Mouse (Mus musculus) kidney, embryonic 15.5 days (tissue): ENCODE measurements around the gene Pafah1b2. TPM values are rescaled to one million over a fixed set of nuclear protein-coding genes. Genes with fewer than 3 reads are reported as not detected.

ENCODE experiments used
- ATAC-seq: fragments of 200-750 bp; cut with Nextera tagmentation; replicated peaks from 2 replicates; pipeline ENCODE4 v1.8.0; 2017; ENCODE audit warnings: moderate TSS enrichment; ENCODE audit not compliant: low FRiP score
- H3K27ac ChIP-seq: fragments of 300-500 bp; sonication (generic); 2 replicates; pipeline ENCODE4 v1.5.1; 2015; ENCODE audit warnings: mild to moderate bottlenecking, inconsistent platforms
- H3K27me3 ChIP-seq: fragments of 300-500 bp; sonication (generic); 2 replicates; pipeline ENCODE4 v1.6.1; 2015; ENCODE audit warnings: inconsistent platforms
- H3K36me3 ChIP-seq: fragments of 300-500 bp; sonication (generic); 2 replicates; pipeline ENCODE4 v1.6.1; 2015; ENCODE audit warnings: inconsistent platforms
- H3K4me1 ChIP-seq: fragments of 300-500 bp; sonication (generic); 2 replicates; pipeline ENCODE4 v1.6.1; 2015; ENCODE audit warnings: inconsistent platforms
- H3K4me2 ChIP-seq: fragments of 300-500 bp; sonication (generic); 2 replicates; pipeline ENCODE4 v1.6.1; 2015; ENCODE audit warnings: moderate library complexity, mild to moderate bottlenecking, inconsistent platforms
- H3K4me3 ChIP-seq: fragments of 300-500 bp; sonication (generic); replicated peaks from 2 replicates; pipeline ENCODE4 v1.5.1; 2015; ENCODE audit warnings: mild to moderate bottlenecking, inconsistent platforms
- H3K9ac ChIP-seq: fragments of 300-500 bp; sonication (generic); 2 replicates; pipeline ENCODE4 v1.6.1; 2015; ENCODE audit warnings: mild to moderate bottlenecking, inconsistent platforms
- H3K9me3 ChIP-seq: fragments of 300-500 bp; sonication (generic); replicated peaks from 2 replicates; pipeline ENCODE4 v1.6.1; 2016; ENCODE audit warnings: inconsistent platforms
- WGBS: fragments of 180-500 bp; shearing (Covaris S2); methylation state at CpG from one replicate; pipeline ENCODE4 v1.1.7; 2015; ENCODE audit warnings: mixed read lengths; 5-methylcytosine and 5-hydroxymethylcytosine counted together
- polyA plus RNA-seq: library from polyadenylated mRNA; unstranded; fragments of >200 nt; fragmentation: Nextera tagmentation; extraction: Ambion mirVana; gene quantifications from 2 replicates; pipeline ENCODE4 v1.2.1, GENCODE M21; 2015

Gene Pafah1b2
- polyA plus RNA-seq, 1 experiment from 2014 or later: 162 TPM

GRCm38 (mm10) chr9:45944506-45945400 is 67.7 kb downstream of the Pafah1b2 start:
- Histone ChIP-seq H3K9me3 (no peaks in the 10 kb centered on the region), H3K27me3 (no peaks in the 10 kb centered on the region), H3K9ac (no peak overlapping the region), H3K4me3 (no peak overlapping the region), H3K4me1 (no peaks in the 10 kb centered on the region), H3K4me2 (no peak overlapping the region), H3K27ac (no peak overlapping the region), H3K36me3 (peaks cover 89% of the 10 kb centered on the region)
- ATAC-seq: no peak
- 78% methylated on average over 13 of the region's 13 CpGs for WGBS

- Histone ChIP-seq H3K27ac (no peak overlapping the region), H3K4me1 (no peaks in the 10 kb centered on the region), H3K4me3 (no peak overlapping the region), H3K9ac (no peak overlapping the region), H3K9me3 (no peaks in the 10 kb centered on the region), H3K4me2 (no peak overlapping the region), H3K27me3 (no peaks in the 10 kb centered on the region), H3K36me3 (peaks cover 86% of the 10 kb centered on the region)
- ATAC-seq: no peak
- 89% methylated on average over 8 of the region's 8 CpGs for WGBS
Observed at GRCm38 (mm10) chr9:45943628-45944505, 68.6 kb downstream of the Pafah1b2 start.

- Histone ChIP-seq H3K9me3 (no peaks in the 10 kb centered on the region), H3K4me3 (no peak overlapping the region), H3K36me3 (peaks cover 85% of the 10 kb centered on the region), H3K27ac (no peak overlapping the region), H3K27me3 (no peaks in the 10 kb centered on the region), H3K9ac (no peak overlapping the region), H3K4me2 (no peak overlapping the region), H3K4me1 (no peaks in the 10 kb centered on the region)
- WGBS: 97% methylated on average over 8 of the region's 8 CpGs
- no peak for ATAC-seq
Observed at GRCm38 (mm10) chr9:45942916-45943315, 69.6 kb downstream of the Pafah1b2 start.

DNA sequence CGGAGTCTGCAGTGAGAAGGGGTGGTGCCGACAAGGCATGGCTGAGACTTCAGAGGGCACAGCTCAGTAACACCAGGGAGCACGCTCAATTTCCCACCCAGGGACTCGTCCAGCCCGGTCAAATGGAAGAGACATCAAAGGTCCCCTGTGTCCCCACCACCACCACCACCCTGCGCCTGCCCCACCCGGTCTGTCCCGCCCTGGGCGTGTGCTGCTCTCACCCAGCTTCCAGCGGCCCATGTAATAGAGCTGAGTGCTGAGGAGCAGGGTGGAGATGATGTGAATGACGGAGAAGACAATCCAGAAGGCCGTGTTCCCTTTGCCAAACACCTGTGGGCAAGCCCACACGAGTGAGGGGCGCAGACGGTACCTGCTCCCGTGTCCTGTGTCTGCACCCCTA is 70.0 kb downstream of the Pafah1b2 start:
- ATAC-seq: no peak
- Histone ChIP-seq H3K9ac (no peak overlapping the region), H3K4me2 (no peak overlapping the region), H3K9me3 (no peaks in the 10 kb centered on the region), H3K36me3 (peaks cover 84% of the 10 kb centered on the region), H3K4me3 (no peak overlapping the region), H3K27me3 (no peaks in the 10 kb centered on the region), H3K27ac (no peak overlapping the region), H3K4me1 (no peaks in the 10 kb centered on the region)
- WGBS: 87% methylated on average over 16 of the region's 16 CpGs

GRCm38 (mm10) chr9:45941329-45941888 is 71.1 kb downstream of the Pafah1b2 start:
- 68% methylated on average over 18 of the region's 18 CpGs for WGBS
- Histone ChIP-seq H3K9ac (no peak overlapping the region), H3K4me3 (no peak overlapping the region), H3K4me2 (no peak overlapping the region), H3K4me1 (peaks cover under 1% of the 10 kb centered on the region), H3K27me3 (no peaks in the 10 kb centered on the region), H3K36me3 (peaks cover 75% of the 10 kb centered on the region), H3K27ac (no peak overlapping the region), H3K9me3 (no peaks in the 10 kb centered on the region)
- ATAC-seq: no peak

DNA sequence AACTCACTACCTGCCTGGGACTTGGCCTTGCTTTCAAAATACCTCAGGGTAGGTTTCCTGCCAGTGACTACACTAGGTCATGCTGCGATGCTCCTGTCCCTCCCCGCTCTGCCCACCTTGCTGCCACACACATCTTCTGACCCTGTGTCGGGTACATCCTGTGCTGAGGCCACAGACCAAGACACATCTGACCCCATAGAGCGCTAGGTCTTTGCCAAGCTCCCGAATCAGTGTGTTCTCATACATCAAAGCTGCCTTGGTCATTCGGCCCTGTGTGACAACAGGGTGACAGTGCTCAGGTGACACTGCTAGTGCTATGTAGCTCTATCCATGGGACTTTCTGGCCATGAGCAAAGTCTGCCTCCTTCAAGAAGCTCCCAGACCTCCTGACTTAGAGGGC is 72.7 kb downstream of the Pafah1b2 start:
- H3K4me1 ChIP-seq: peaks cover 10% of the 10 kb centered on the region
- H3K27ac ChIP-seq: no peak overlapping the region
- H3K4me2 ChIP-seq: no peak overlapping the region
- no peak overlapping the region for H3K4me3 ChIP-seq
- H3K9ac ChIP-seq: no peak overlapping the region
- H3K27me3 ChIP-seq: peaks cover 4% of the 10 kb centered on the region
- WGBS: 84% methylated on average over 6 of the region's 6 CpGs
- peaks cover 59% of the 10 kb centered on the region for H3K36me3 ChIP-seq
- H3K9me3 ChIP-seq: no peaks in the 10 kb centered on the region
- no peak for ATAC-seq

GRCm38 (mm10) chr9:45938952-45939637 is 73.4 kb downstream of the Pafah1b2 start:
- Histone ChIP-seq H3K36me3 (peaks cover 52% of the 10 kb centered on the region), H3K9me3 (no peaks in the 10 kb centered on the region), H3K27ac (no peak overlapping the region), H3K9ac (no peak overlapping the region), H3K27me3 (peaks cover 4% of the 10 kb centered on the region), H3K4me1 (peaks cover 10% of the 10 kb centered on the region), H3K4me3 (no peak overlapping the region), H3K4me2 (no peak overlapping the region)
- no peak for ATAC-seq
- WGBS: 75% methylated on average over 15 of the region's 15 CpGs

- Histone ChIP-seq H3K4me2 (no peak overlapping the region), H3K27me3 (peaks cover 4% of the 10 kb centered on the region), H3K9ac (no peak overlapping the region), H3K4me1 (peaks cover 16% of the 10 kb centered on the region), H3K9me3 (no peaks in the 10 kb centered on the region), H3K4me3 (no peak overlapping the region), H3K36me3 (peaks cover 44% of the 10 kb centered on the region), H3K27ac (no peak overlapping the region)
- no peak for ATAC-seq
- WGBS: 88% methylated on average over 8 of the region's 8 CpGs
Observed at GRCm38 (mm10) chr9:45938088-45938487, 74.4 kb downstream of the Pafah1b2 start.

- H3K27me3 ChIP-seq: peaks cover 4% of the 10 kb centered on the region
- H3K27ac ChIP-seq: no peak overlapping the region
- peaks cover 23% of the 10 kb centered on the region for H3K4me1 ChIP-seq
- 23% methylated on average over 3 of the region's 3 CpGs for WGBS
- H3K9ac ChIP-seq: no peak overlapping the region
- H3K4me2 ChIP-seq: no peak overlapping the region
- H3K4me3 ChIP-seq: no peak overlapping the region
- ATAC-seq: peak; percentile 64; the same call in 1 of the 2 replicates
- H3K9me3 ChIP-seq: no peaks in the 10 kb centered on the region
- H3K36me3 ChIP-seq: peaks cover 32% of the 10 kb centered on the region
Observed at GRCm38 (mm10) chr9:45936883-45937282, 75.6 kb downstream of the Pafah1b2 start.

GRCm38 (mm10) chr9:45935628-45936210 is 76.8 kb downstream of the Pafah1b2 start, which contains the start of gene Tagln:
Gene Tagln (minus strand): TSS chr9:45936058.
- H3K27ac ChIP-seq: peak within 1 kb of the TSS; percentile 41; the same call in 1 of the 2 replicates
- H3K27me3 ChIP-seq: peaks cover 4% of the 10 kb centered on the region
- H3K4me3 ChIP-seq: peak within 1 kb of the TSS; percentile 29
- H3K4me2 ChIP-seq: peak within 1 kb of the TSS; percentile 60
- H3K9ac ChIP-seq: 0 out of 2 replicates have a peak within 1 kb of the TSS, but pooled peaks have one; percentile 7
- no peaks in the 10 kb centered on the region for H3K9me3 ChIP-seq
- ATAC-seq: peak; percentile 44
- peaks cover 31% of the 10 kb centered on the region for H3K36me3 ChIP-seq
- peaks cover 23% of the 10 kb centered on the region for H3K4me1 ChIP-seq
- WGBS: 2% methylated on average over 21 of the region's 21 CpGs
